Mouse (Mus musculus) hindbrain, embryonic 11.5 days (tissue): ENCODE results near the gene Ephb1. TPM values are rescaled to one million over a fixed set of nuclear protein-coding genes. Genes with fewer than 3 reads are reported as not detected.

ENCODE experiments used
- ATAC-seq: fragments of 200-750 bp; cut with Nextera tagmentation; 2 replicates; pipeline ENCODE4 v1.8.0; 2017; ENCODE audit warnings: mild to moderate bottlenecking, moderate TSS enrichment, moderate library complexity; ENCODE audit not compliant: low FRiP score
- DNase-seq: peaks from one replicate; pipeline ENCODE4 v3.0.0-alpha.2; 2015; ENCODE audit warnings: low spot score
- H3K27ac ChIP-seq: fragments of 300-500 bp; sonication (generic); 2 replicates; pipeline ENCODE4 v1.5.1; 2014; ENCODE audit warnings: mild to moderate bottlenecking, low read depth, low read length
- H3K27me3 ChIP-seq: fragments of 300-500 bp; sonication (generic); 2 replicates; pipeline ENCODE4 v1.6.1; 2014; ENCODE audit warnings: mild to moderate bottlenecking, low read length, moderate library complexity, mixed read lengths; ENCODE audit not compliant: control insufficient read depth, insufficient read depth
- H3K36me3 ChIP-seq: fragments of 300-500 bp; sonication (generic); 2 replicates; pipeline ENCODE4 v1.6.1; 2014; ENCODE audit warnings: mild to moderate bottlenecking, low read length, moderate library complexity, mixed read lengths; ENCODE audit not compliant: control insufficient read depth, insufficient read depth
- H3K4me1 ChIP-seq: fragments of 300-500 bp; sonication (generic); replicated peaks from 2 replicates; pipeline ENCODE4 v1.6.1; 2014; ENCODE audit warnings: low read length, mixed read lengths; ENCODE audit not compliant: control insufficient read depth, insufficient read depth
- H3K4me2 ChIP-seq: fragments of 300-500 bp; sonication (generic); replicated peaks from 2 replicates; pipeline ENCODE4 v1.6.1; 2014; ENCODE audit warnings: mild to moderate bottlenecking, low read depth, low read length
- H3K4me3 ChIP-seq: fragments of 300-500 bp; sonication (generic); 2 replicates; pipeline ENCODE4 v1.5.1; 2014; ENCODE audit warnings: low read depth, low read length
- H3K9ac ChIP-seq: fragments of 300-500 bp; sonication (generic); 2 replicates; pipeline ENCODE4 v1.6.1; 2014; ENCODE audit warnings: low read depth, low read length
- H3K9me3 ChIP-seq: fragments of 300-500 bp; sonication (generic); 2 replicates; pipeline ENCODE4 v1.6.1; 2016; ENCODE audit warnings: low read length; ENCODE audit not compliant: control insufficient read depth
- WGBS: fragments of 180-500 bp; shearing (Covaris S2); extraction: QIAGEN DNeasy Blood & Tissue Kit; methylation state at CpG from one replicate; pipeline ENCODE4 v1.1.7; 2014; 5-methylcytosine and 5-hydroxymethylcytosine counted together
- polyA plus RNA-seq: library from polyadenylated mRNA; unstranded; fragments of >200 nt; fragmentation: Nextera tagmentation; extraction: Ambion mirVana; gene quantifications from 2 replicates; pipeline ENCODE4 v1.2.1, GENCODE M21; 2014

The Ephb1 gene
- polyA plus RNA-seq, result 16.5 and 18.3 TPM in 2 replicates

DNA sequence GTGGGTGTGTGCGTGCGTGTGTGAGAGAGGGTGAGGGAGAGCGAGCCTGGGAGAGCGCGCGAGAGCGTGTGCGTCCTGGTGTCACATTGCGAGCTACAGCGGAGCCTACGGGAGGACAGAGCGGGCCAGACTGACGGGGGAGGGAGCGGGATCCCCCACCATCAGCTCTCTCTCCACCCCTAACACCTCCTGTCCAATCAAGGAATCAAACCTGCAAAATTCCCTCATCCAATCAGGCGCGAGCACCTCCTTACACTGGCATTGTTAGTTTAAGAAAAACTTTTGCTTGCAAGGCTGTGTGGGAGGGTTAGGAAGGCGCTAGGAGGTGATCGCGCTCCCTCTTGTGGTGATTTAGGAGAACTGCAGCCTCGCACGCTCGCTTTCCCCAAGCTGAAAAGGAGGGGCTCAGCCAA lies at the start of gene Ephb1:
Ephb1 (minus strand) TSS at position 133 of the 413 bp plus-strand sequence.
- Histone ChIP-seq H3K4me1 (peaks cover 8% of the 10 kb centered on the region; the same call in 1 of the 2 replicates), H3K9me3 (no peaks in the 10 kb centered on the region), H3K36me3 (no peaks in the 10 kb centered on the region), H3K4me3 (peak within 1 kb of the TSS; percentile 81), H3K27ac (0 out of 2 replicates have a peak within 1 kb of the TSS, but pooled peaks have one; percentile 56), H3K27me3 (peaks cover 37% of the 10 kb centered on the region), H3K9ac (peak within 1 kb of the TSS; percentile 85), H3K4me2 (peak within 1 kb of the TSS; percentile 100)
- WGBS, result 0% methylated on average over 21 of the region's 22 CpGs
- DNase-seq, result peak; percentile 92
- peak; percentile 93 for ATAC-seq

GRCm38 (mm10) chr9:102403086-102404021 lies 48.9 kb upstream of the Ephb1 start:
- Histone ChIP-seq H3K9me3 (no peaks in the 10 kb centered on the region), H3K4me2 (no peak overlapping the region), H3K27ac (no peak overlapping the region), H3K9ac (no peak overlapping the region), H3K36me3 (no peaks in the 10 kb centered on the region), H3K4me3 (no peak overlapping the region), H3K4me1 (no peaks in the 10 kb centered on the region), H3K27me3 (no peaks in the 10 kb centered on the region)
- ATAC-seq, result peak; percentile 54; the same call in 1 of the 2 replicates
- DNase-seq, result peak; percentile 71
- 30% methylated on average over 18 of the region's 18 CpGs for WGBS

DNA sequence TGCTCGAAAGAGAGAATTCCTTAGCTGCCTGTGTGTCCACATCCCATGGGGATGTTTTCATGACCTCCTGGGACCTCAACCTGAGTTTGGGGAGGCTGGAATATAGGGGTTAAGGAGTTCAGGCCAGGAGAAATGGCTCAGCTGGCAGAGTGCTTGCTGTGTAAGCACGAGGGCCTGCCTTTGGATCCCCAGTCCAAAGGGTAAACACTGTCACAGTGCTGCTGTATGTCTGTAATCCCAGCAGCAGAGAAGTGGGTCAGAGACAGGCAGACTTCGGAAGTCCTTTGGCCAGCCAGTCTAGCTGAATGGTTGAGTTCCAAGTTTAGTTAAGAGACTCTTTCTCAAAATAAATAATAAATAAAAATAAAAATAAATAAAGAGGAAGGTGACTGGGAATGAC lies 48.2 kb upstream of the Ephb1 start:
- Histone ChIP-seq H3K27me3 (no peaks in the 10 kb centered on the region), H3K4me1 (no peaks in the 10 kb centered on the region), H3K4me3 (no peak overlapping the region), H3K4me2 (no peak overlapping the region), H3K27ac (no peak overlapping the region), H3K9ac (no peak overlapping the region), H3K9me3 (no peaks in the 10 kb centered on the region), H3K36me3 (no peaks in the 10 kb centered on the region)
- ATAC-seq (no peak), DNase-seq (no peak)
- 68% methylated on average over 3 of the region's 3 CpGs for WGBS

GRCm38 (mm10) chr9:102388266-102388665 lies 33.8 kb upstream of the Ephb1 start:
- Histone ChIP-seq H3K36me3 (no peaks in the 10 kb centered on the region), H3K9me3 (no peaks in the 10 kb centered on the region), H3K4me3 (no peak overlapping the region), H3K4me1 (no peaks in the 10 kb centered on the region), H3K9ac (no peak overlapping the region), H3K27me3 (no peaks in the 10 kb centered on the region), H3K4me2 (no peak overlapping the region), H3K27ac (no peak overlapping the region)
- ATAC-seq (no peak), DNase-seq (peak; percentile 17)
- 46% methylated on average over 8 of the region's 8 CpGs for WGBS

DNA sequence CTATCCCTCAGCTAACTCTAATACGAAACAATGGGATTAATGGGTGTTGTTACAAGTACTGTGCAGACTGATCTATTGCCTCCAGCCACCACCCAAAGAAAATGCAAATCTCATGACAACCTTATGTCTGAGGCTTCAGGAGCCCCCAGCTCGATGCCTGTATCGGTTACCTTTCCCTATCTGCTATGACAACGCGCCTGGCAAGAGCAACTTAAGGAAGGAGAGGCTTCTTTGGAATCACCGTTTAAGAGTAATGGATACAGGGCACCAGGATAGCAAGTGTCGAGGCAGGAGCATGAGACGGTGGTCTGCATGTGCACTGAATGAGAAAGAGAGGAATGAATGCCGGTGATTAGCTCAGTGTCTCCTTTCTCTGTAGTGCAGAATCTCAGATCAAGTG lies 32.3 kb upstream of the Ephb1 start:
- Histone ChIP-seq H3K27ac (no peak overlapping the region), H3K36me3 (no peaks in the 10 kb centered on the region), H3K9me3 (no peaks in the 10 kb centered on the region), H3K4me3 (no peak overlapping the region), H3K4me2 (no peak overlapping the region), H3K9ac (no peak overlapping the region), H3K27me3 (no peaks in the 10 kb centered on the region), H3K4me1 (no peaks in the 10 kb centered on the region)
- no peak for ATAC-seq
- WGBS, result 93% methylated on average over 9 of the region's 9 CpGs
- no peak for DNase-seq

GRCm38 (mm10) chr9:102380235-102380634 lies 25.7 kb upstream of the Ephb1 start:
- Histone ChIP-seq H3K27ac (no peak overlapping the region), H3K4me2 (no peak overlapping the region), H3K4me1 (no peaks in the 10 kb centered on the region), H3K9me3 (no peaks in the 10 kb centered on the region), H3K4me3 (no peak overlapping the region), H3K27me3 (no peaks in the 10 kb centered on the region), H3K36me3 (no peaks in the 10 kb centered on the region), H3K9ac (no peak overlapping the region)
- 93% methylated on average over 2 of the region's 2 CpGs for WGBS
- no peak for ATAC-seq
- no peak for DNase-seq

- no peak for ATAC-seq
- no peak overlapping the region for H3K4me3 ChIP-seq
- no peaks in the 10 kb centered on the region for H3K36me3 ChIP-seq
- no peak overlapping the region for H3K27ac ChIP-seq
- H3K4me1 ChIP-seq, result no peaks in the 10 kb centered on the region
- no peak for DNase-seq
- no peaks in the 10 kb centered on the region for H3K27me3 ChIP-seq
- WGBS, result 92% methylated on average over 5 of the region's 5 CpGs
- no peaks in the 10 kb centered on the region for H3K9me3 ChIP-seq
- H3K4me2 ChIP-seq, result no peak overlapping the region
- H3K9ac ChIP-seq, result no peak overlapping the region
These were observed 20.2 kb upstream of the Ephb1 start for GRCm38 (mm10) chr9:102374661-102375060.

- no peak overlapping the region for H3K4me3 ChIP-seq
- H3K27me3 ChIP-seq, result no peaks in the 10 kb centered on the region
- no peak overlapping the region for H3K27ac ChIP-seq
- H3K4me1 ChIP-seq, result no peaks in the 10 kb centered on the region
- H3K36me3 ChIP-seq, result no peaks in the 10 kb centered on the region
- no peak for ATAC-seq
- no peaks in the 10 kb centered on the region for H3K9me3 ChIP-seq
- no peak overlapping the region for H3K9ac ChIP-seq
- 89% methylated on average over 5 of the region's 5 CpGs for WGBS
- DNase-seq, result no peak
- no peak overlapping the region for H3K4me2 ChIP-seq
These were observed 19.4 kb upstream of the Ephb1 start for GRCm38 (mm10) chr9:102373886-102374285.

DNA sequence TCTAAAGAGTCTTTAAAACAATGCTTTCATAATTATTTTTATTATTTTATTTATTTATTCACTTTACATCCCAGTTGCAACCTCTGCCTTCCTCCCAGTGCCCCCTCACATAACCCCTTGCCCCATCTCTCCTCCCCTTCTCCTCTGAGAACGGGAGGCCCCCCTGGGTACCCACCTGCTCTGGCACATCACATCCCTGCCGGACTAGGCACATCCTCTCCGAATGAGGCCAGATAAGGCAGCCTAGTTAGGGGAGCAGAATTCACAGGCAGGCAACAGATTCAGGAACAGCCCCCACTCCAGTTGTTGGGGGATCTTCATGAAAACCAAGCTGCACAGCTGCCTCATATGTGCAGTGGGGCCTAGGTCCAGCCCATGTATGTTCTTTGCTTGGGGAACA lies 17.4 kb upstream of the Ephb1 start:
- no peaks in the 10 kb centered on the region for H3K36me3 ChIP-seq
- no peak overlapping the region for H3K4me3 ChIP-seq
- H3K9me3 ChIP-seq, result no peaks in the 10 kb centered on the region
- ATAC-seq, result no peak
- no peak overlapping the region for H3K9ac ChIP-seq
- no peak overlapping the region for H3K4me2 ChIP-seq
- H3K27me3 ChIP-seq, result no peaks in the 10 kb centered on the region
- 82% methylated on average over 3 of the region's 3 CpGs for WGBS
- no peaks in the 10 kb centered on the region for H3K4me1 ChIP-seq
- H3K27ac ChIP-seq, result no peak overlapping the region
- DNase-seq, result no peak
